Mouse (Mus musculus): ENCODE results near the gene Atpaf1.

- no peak for TF ChIP-seq POLR2A (IDR thresholded peaks at IDR 0.05; ENCODE audit: borderline replicate concordance, control insufficient read depth, low read depth, low read length)
- no peak for TF ChIP-seq CTCF (IDR thresholded peaks at IDR 0.05; ENCODE audit: control insufficient read depth, insufficient read depth, low read length)
Measured at GRCm38 (mm10) chr4:115764581-115764980, 20.0 kb upstream of the Atpaf1 start.
